Mouse (Mus musculus) stomach, embryonic 15.5 days (tissue): ENCODE measurements around the gene Gm11034. TPM values are rescaled to one million over a fixed set of nuclear protein-coding genes. Genes with fewer than 3 reads are reported as not detected.

ENCODE experiments used
- ATAC-seq: fragments of 200-750 bp; cut with Nextera tagmentation; 2 replicates; pipeline ENCODE4 v1.8.0; 2017; ENCODE audit warnings: low read depth, moderate number of reproducible peaks, moderate TSS enrichment; ENCODE audit not compliant: insufficient read depth, low FRiP score
- H3K27ac ChIP-seq: fragments of 300-500 bp; sonication (generic); 2 replicates; pipeline ENCODE4 v1.5.1; 2015; ENCODE audit warnings: mild to moderate bottlenecking, inconsistent platforms
- H3K27me3 ChIP-seq: fragments of 300-500 bp; sonication (generic); replicated peaks from 2 replicates; pipeline ENCODE4 v1.6.1; 2015; ENCODE audit warnings: inconsistent platforms
- H3K36me3 ChIP-seq: fragments of 300-500 bp; sonication (generic); 2 replicates; pipeline ENCODE4 v1.6.1; 2015; ENCODE audit warnings: inconsistent platforms
- H3K4me1 ChIP-seq: fragments of 300-500 bp; sonication (generic); 2 replicates; pipeline ENCODE4 v1.6.1; 2015; ENCODE audit warnings: inconsistent platforms
- H3K4me2 ChIP-seq: fragments of 300-500 bp; sonication (generic); 2 replicates; pipeline ENCODE4 v1.6.1; 2015; ENCODE audit warnings: mild to moderate bottlenecking, inconsistent platforms
- H3K4me3 ChIP-seq: fragments of 300-500 bp; sonication (generic); replicated peaks from 2 replicates; pipeline ENCODE4 v1.5.1; 2015; ENCODE audit warnings: inconsistent platforms
- H3K9ac ChIP-seq: fragments of 300-500 bp; sonication (generic); 2 replicates; pipeline ENCODE4 v1.6.1; 2015; ENCODE audit warnings: inconsistent platforms
- H3K9me3 ChIP-seq: fragments of 300-500 bp; sonication (generic); 2 replicates; pipeline ENCODE4 v1.6.1; 2016; ENCODE audit warnings: inconsistent platforms
- WGBS: fragments of 180-500 bp; shearing (Covaris S2); methylation state at CpG from one replicate; pipeline ENCODE4 v1.1.7; 2015; 5-methylcytosine and 5-hydroxymethylcytosine counted together
- polyA plus RNA-seq: library from polyadenylated mRNA; unstranded; fragments of >200 nt; fragmentation: Nextera tagmentation; extraction: Ambion mirVana; gene quantifications from 2 replicates; pipeline ENCODE4 v1.2.1, GENCODE M21; 2015

Gene Gm11034
- polyA plus RNA-seq, 1 experiment from 2014 or later, result not detected

DNA sequence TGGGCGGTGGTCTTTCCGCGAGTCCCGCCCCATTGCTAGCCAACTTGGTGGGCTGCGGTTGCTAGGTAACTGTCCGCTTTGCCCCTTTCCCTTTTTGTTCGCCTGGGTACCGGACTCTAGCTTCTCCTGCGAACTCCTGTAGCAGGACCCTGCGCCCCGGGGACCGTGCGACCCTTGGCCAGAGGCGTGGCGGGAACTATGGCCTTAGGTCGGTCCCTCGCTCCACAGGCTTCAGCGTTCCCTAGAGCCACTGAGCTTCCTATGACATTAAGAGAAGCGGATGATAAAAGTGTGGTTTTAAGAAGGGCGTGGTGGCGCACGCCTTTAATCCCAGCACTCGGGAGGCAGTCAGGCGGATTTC, 26.9 kb upstream of the Gm11034 start:
- peak overlapping the region; percentile 78 for H3K4me2 ChIP-seq
- peak overlapping the region; percentile 76 for H3K4me3 ChIP-seq
- no peaks in the 10 kb centered on the region for H3K27me3 ChIP-seq
- ATAC-seq, result peak; percentile 51
- H3K9me3 ChIP-seq, result no peaks in the 10 kb centered on the region
- peak overlapping the region; percentile 58 for H3K9ac ChIP-seq
- peaks cover 16% of the 10 kb centered on the region for H3K4me1 ChIP-seq
- WGBS, result under 1% methylated on average over 24 of the region's 24 CpGs
- peaks cover 4% of the 10 kb centered on the region; the same call in 1 of the 2 replicates for H3K36me3 ChIP-seq
- H3K27ac ChIP-seq, result peak overlapping the region; percentile 95

DNA sequence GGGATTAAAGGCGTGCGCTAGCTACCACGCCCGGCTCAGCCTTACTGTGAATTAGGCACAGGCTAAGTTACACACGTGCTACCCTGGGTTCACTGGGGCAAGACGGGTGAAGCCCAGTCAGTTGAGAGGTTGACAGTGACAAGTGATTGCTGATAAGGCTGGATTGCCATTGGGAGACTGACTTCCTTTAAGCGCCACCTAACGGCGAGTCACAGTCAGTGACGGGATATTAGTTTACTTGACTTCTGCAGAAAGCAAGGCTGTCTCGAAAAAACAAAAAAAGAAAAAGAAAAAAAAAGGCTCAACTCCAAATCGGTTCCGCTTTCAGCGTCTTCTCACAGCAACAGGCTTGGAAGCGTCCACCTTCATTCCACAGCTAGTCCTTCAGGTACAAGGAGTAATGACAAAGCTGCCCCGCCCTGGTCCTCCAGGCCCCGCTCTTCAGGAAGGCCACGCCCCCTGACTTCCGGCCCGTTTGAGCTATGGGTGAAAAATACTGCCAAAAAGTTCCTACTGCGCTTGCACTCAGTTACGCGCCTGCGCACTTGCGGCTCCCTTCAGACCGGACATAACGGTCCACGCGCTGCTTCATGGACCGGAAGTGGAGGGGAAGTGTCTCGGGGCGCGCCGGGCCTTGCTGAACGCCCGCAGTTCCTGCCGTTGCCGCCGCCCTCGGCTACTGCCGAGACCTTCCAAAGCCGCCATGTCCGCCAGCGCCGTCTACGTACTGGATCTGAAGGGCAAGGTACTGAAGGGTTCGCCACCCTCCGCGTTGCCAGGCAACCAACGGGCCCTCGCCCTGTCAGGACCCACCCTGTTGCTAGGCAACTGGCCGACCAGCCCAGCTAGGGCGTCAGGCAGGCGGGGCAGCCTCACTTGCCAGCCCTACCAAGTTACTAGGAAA, 26.3 kb upstream of the Gm11034 start, which contains the start of gene Ap1m1:
TSS of gene Ap1m1 (plus strand) at position 520 of the 904 bp plus-strand sequence.
- ATAC-seq, result peak; percentile 94
- Histone ChIP-seq H3K27ac (peak within 1 kb of the TSS; percentile 95), H3K36me3 (peaks cover 4% of the 10 kb centered on the region; the same call in 1 of the 2 replicates), H3K9me3 (no peaks in the 10 kb centered on the region), H3K4me1 (peaks cover 16% of the 10 kb centered on the region), H3K27me3 (no peaks in the 10 kb centered on the region), H3K4me2 (peak within 1 kb of the TSS; percentile 78), H3K4me3 (peak within 1 kb of the TSS; percentile 76), H3K9ac (peak within 1 kb of the TSS; percentile 58)
- WGBS, result under 1% methylated on average over 54 of the region's 54 CpGs

DNA sequence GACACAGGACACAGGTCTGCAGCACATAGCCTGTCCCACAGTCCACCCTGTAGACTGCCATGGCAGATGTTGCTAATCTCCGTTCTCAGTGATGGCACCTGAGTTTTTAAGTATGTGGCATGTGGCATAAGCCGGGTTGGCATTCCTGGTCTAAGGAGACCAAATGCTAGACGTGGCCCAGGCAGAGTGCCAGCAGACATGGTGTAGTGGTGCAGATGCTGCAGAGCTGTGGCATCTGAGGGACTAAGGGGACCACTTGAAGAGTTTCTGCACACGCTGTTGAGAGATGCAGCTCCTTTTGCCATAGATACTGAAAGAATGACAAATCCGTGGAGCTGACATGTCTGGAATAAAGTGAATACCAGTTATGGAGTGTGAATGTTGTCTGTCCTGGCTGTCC, 9.2 kb upstream of the Gm11034 start:
- no peaks in the 10 kb centered on the region for H3K9me3 ChIP-seq
- H3K4me1 ChIP-seq, result no peaks in the 10 kb centered on the region
- H3K36me3 ChIP-seq, result peaks cover 17% of the 10 kb centered on the region
- no peak overlapping the region for H3K27ac ChIP-seq
- H3K9ac ChIP-seq, result no peak overlapping the region
- H3K4me2 ChIP-seq, result no peak overlapping the region
- H3K4me3 ChIP-seq, result no peak overlapping the region
- WGBS, result 92% methylated on average over 5 of the region's 5 CpGs
- H3K27me3 ChIP-seq, result no peaks in the 10 kb centered on the region
- ATAC-seq, result no peak

DNA sequence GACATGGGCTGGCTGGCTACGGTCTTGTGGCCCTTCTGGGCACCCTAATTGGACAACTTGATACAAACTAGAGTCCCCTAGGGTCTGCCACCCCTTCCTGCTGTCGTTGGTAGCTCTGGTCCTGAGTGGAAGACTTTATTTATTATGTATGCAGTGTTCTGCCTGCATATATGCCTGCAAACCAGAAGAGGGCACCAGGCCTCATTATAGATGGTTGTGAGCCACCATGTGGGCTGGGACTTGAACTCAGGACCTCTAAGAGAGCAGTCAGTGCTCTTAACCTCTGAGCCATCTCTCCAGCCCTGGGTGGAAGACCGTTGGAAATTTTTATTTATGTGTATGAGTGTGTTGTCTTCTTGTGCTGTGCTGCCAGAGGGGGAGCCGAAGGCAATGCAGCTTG, 7.3 kb upstream of the Gm11034 start:
- no peaks in the 10 kb centered on the region for H3K9me3 ChIP-seq
- H3K36me3 ChIP-seq, result peaks cover 17% of the 10 kb centered on the region
- 82% methylated on average over 4 of the region's 4 CpGs for WGBS
- H3K9ac ChIP-seq, result no peak overlapping the region
- no peak overlapping the region for H3K27ac ChIP-seq
- H3K27me3 ChIP-seq, result no peaks in the 10 kb centered on the region
- peak overlapping the region; percentile 64 for H3K4me2 ChIP-seq
- no peak for ATAC-seq
- no peaks in the 10 kb centered on the region for H3K4me1 ChIP-seq
- peak overlapping the region; percentile 81 for H3K4me3 ChIP-seq

DNA sequence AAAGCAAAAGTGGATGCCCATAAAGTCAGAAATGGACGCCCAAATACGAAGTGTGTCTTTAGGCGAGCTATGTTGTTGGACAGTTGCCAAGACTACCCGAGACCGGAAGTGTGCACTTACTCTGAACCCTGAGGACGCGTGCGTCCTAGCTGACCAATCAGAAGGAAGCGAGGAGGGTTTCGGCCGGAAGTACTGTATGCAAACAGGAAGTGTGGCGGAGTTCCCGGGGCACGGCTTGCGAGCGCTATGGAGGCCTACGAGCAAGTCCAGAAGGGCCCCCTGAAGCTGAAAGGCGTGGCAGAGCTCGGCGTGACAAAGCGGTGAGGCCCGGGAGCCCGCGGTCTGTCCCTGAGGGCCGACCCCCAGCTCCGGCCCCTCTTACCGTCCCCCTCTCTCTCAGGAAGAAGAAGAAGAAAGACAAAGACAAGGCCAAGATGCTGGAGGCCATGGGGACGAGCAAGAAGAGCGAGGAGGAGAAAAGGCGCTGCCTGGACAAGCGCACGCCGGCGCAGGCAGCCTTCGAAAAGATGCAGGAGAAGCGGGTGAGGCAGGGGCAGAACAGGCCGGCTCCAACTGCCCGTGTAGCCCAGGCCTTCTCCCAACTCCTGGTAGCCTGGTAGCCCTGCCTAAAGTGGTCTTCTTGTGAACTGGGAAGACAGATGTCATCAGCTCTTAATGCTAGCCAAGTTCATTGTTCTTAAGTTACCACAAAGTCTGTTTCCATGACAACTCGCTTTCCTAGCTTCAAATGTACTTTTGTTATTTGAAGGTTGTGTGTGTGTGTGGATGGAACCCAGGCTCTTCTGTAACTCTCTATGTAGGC, 6.3 kb upstream of the Gm11034 start, which contains the start of gene Fam32a:
TSS of gene Fam32a (plus strand) at position 190 of the 823 bp plus-strand sequence.
- WGBS, result 19% methylated on average over 39 of the region's 39 CpGs
- no peaks in the 10 kb centered on the region for H3K4me1 ChIP-seq
- peak within 1 kb of the TSS; percentile 81 for H3K4me3 ChIP-seq
- peak within 1 kb of the TSS; percentile 65 for H3K9ac ChIP-seq
- peak; percentile 98 for ATAC-seq
- no peaks in the 10 kb centered on the region for H3K9me3 ChIP-seq
- peak within 1 kb of the TSS; percentile 78 for H3K27ac ChIP-seq
- peak within 1 kb of the TSS; percentile 64 for H3K4me2 ChIP-seq
- H3K27me3 ChIP-seq, result no peaks in the 10 kb centered on the region
- H3K36me3 ChIP-seq, result peaks cover 17% of the 10 kb centered on the region

DNA sequence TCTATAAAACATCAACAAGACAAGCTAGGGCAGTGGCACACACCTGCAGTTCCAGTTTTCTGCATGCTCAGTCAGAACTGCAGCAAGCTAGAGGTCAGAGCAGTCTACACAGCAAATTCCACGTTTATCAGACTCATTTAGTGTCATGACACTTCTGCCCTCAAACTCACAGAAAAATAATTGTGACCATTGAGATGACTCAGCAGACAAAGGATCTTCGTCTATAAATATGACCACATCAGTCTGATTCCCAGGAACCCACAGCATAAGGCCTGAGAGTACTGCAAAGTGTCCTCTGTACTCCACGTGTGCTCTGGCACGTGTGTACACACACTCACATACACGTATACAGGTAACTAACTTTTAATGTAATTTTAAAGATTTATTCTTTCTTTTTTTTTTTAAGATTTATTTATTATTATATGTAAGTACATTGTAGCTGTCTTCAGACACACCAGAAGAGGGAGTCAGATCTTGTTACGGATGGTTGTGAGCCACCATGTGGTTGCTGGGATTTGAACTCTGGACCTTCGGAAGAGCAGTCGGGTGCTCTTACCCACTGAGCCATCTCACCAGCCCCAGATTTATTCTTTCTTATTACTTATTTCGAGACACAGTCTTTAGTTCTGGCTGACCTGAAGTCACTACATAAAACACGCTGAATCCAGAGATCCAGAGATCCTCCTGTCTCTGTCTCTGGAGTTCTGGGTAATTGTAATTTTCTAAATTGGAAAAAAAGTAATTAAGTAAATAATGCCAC, 5.5 kb upstream of the Gm11034 start:
- no peaks in the 10 kb centered on the region for H3K27me3 ChIP-seq
- 77% methylated on average over 10 of the region's 10 CpGs for WGBS
- no peak for ATAC-seq
- no peaks in the 10 kb centered on the region for H3K9me3 ChIP-seq
- 0 out of 2 replicates have a peak overlapping the region, but pooled peaks have one; percentile 35 for H3K27ac ChIP-seq
- H3K4me2 ChIP-seq, result peak overlapping the region; percentile 64
- no peaks in the 10 kb centered on the region for H3K4me1 ChIP-seq
- no peak overlapping the region for H3K9ac ChIP-seq
- peak overlapping the region; percentile 81 for H3K4me3 ChIP-seq
- peaks cover 17% of the 10 kb centered on the region for H3K36me3 ChIP-seq

DNA sequence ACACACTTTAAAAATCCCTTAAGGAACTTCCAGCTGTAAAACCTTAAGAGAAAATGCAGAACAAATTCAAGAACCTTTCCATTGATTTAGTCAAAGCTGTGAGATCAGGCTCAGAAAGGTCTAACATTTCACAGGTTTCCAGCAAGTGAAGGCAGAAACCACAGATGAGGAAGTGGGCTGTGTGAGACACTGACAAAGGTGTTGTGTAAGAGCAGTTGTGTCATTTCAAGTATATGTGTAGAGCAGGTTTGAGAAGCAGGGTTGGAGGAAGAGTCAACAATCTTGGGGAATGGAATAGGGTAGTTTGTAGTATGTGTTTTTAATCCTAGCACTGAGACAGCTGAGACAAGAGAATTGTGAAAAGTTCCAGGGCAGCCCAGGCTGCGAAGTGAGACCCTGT, 2.4 kb upstream of the Gm11034 start:
- H3K9ac ChIP-seq, result no peak overlapping the region

DNA sequence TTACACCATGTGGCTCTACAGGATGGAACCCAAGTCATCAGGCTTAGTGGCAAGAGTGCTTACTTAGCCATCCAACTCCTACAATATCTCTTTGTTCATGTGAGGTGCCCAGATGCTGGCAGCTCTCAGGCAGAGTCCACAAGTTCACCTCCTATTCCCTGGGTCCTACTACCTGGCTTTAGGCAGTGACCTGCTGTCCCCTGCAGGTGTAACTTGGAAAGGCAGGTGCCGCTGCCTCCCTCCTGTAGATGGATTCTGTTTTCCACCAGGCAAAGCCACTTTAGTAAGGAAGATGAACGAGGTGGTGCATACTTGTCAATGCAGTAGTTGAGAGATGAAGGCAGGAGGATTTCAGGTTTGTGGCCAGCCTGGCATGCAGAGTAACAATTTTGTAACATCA, 1.6 kb upstream of the Gm11034 start:
- H3K4me1 ChIP-seq, result no peaks in the 10 kb centered on the region
- no peaks in the 10 kb centered on the region for H3K36me3 ChIP-seq
- no peaks in the 10 kb centered on the region for H3K9me3 ChIP-seq
- H3K4me3 ChIP-seq, result no peak overlapping the region
- no peak overlapping the region for H3K9ac ChIP-seq
- no peaks in the 10 kb centered on the region for H3K27me3 ChIP-seq
- 38% methylated on average over 2 of the region's 2 CpGs for WGBS
- no peak for ATAC-seq
- no peak overlapping the region for H3K4me2 ChIP-seq
- no peak overlapping the region for H3K27ac ChIP-seq

More for the DNA sequence above, 2.4 kb upstream of the Gm11034 start:
- Histone ChIP-seq H3K4me2 (no peak overlapping the region), H3K4me1 (no peaks in the 10 kb centered on the region), H3K27ac (no peak overlapping the region), H3K36me3 (no peaks in the 10 kb centered on the region), H3K4me3 (no peak overlapping the region), H3K27me3 (no peaks in the 10 kb centered on the region), H3K9me3 (no peaks in the 10 kb centered on the region)
- ATAC-seq, result no peak
- WGBS, result 30% methylated on average over 1 of the region's 1 CpGs

DNA sequence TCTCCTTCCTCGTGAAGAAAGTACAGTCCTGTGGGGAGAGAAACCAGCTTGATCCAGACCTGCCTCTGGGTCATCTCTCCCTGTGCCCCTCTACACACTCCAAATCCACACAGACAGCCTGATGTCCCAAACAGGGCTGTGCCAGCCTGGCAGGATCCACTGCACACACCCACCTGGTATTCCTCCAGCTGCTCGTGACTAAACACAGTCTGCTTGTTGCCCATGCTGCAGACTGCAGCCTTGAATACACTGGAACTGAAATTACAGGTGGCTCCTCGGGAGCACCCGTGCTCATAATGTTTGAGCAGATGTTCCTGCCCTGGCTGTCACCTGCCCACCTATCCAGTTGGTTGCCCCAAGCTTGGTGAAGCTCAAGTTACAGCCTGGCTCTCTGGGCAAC, 685 bp downstream of the Gm11034 start, which contains the start of gene Cib3:
TSS of gene Cib3 (minus strand) at position 87 of the 400 bp plus-strand sequence.
- no peaks in the 10 kb centered on the region for H3K4me1 ChIP-seq
- H3K27me3 ChIP-seq, result no peaks in the 10 kb centered on the region
- WGBS, result 50% methylated on average over 4 of the region's 4 CpGs
- ATAC-seq, result no peak
- H3K9me3 ChIP-seq, result no peaks in the 10 kb centered on the region
- H3K27ac ChIP-seq, result no peak within 1 kb of the TSS
- H3K4me3 ChIP-seq, result no peak within 1 kb of the TSS
- H3K9ac ChIP-seq, result no peak within 1 kb of the TSS
- no peaks in the 10 kb centered on the region for H3K36me3 ChIP-seq
- no peak within 1 kb of the TSS for H3K4me2 ChIP-seq

DNA sequence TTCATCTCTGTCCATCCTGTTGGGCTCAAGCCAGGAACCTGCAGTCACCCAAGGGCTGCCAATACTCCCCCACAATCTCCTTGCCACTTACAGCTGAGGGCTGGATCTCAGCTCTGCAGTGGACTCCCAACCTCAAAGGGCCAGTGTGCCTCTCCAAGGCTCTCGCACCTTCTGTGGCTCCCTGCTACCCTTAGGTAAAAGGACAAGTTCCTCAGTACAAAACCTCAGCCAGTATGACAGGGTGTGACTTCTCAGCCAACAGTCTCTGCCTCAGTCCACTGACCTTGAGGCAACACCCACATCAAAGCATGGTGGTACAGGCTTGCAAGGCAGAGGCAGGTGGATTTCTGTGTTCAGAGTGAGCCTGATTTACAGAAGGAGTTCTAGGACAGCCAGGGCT, 1.6 kb downstream of the Gm11034 start:
- Histone ChIP-seq H3K4me2 (no peak overlapping the region), H3K27me3 (no peaks in the 10 kb centered on the region), H3K4me3 (no peak overlapping the region), H3K36me3 (no peaks in the 10 kb centered on the region), H3K27ac (no peak overlapping the region), H3K9me3 (no peaks in the 10 kb centered on the region), H3K4me1 (no peaks in the 10 kb centered on the region), H3K9ac (no peak overlapping the region)
- 85% methylated on average over 1 of the region's 1 CpGs for WGBS
- no peak for ATAC-seq

DNA sequence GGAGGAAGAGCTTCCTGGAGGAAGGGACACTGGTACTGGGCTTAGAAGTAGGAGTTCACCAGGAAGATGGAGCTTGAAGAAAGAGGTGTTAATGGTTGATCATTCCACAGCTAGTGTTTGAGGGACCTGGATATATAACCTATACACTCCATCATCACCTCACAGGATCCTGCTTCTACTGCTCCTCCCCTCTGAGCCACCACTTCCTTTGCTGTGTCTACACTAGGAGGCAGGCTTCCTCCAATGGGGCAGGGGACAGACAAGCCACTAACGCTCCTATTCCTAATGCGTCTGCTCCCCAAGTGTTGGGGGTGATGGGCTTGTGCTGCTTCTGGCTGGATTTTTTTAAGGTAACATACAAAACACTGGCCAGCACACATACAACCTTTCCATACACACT, 2.7 kb downstream of the Gm11034 start:
- Histone ChIP-seq H3K27me3 (no peaks in the 10 kb centered on the region), H3K9ac (no peak overlapping the region), H3K4me3 (no peak overlapping the region), H3K36me3 (no peaks in the 10 kb centered on the region), H3K4me2 (no peak overlapping the region), H3K27ac (no peak overlapping the region), H3K4me1 (no peaks in the 10 kb centered on the region), H3K9me3 (no peaks in the 10 kb centered on the region)
- ATAC-seq, result no peak
- WGBS, result 54% methylated on average over 2 of the region's 2 CpGs
